Mouse (Mus musculus): Measurements from ENCODE around the gene Kbtbd12. TPM values are rescaled to one million over a fixed set of nuclear protein-coding genes. Genes with fewer than 3 reads are reported as not detected.

Kbtbd12 gene
- polyA plus RNA-seq, 1 experiment from 2014 or later, result 0.33 TPM

- peak; percentile 88 for DNase-seq
- H3K27me3 ChIP-seq (ENCODE audit: control insufficient read depth, insufficient read depth, low read length), result no peaks in the 10 kb centered on the region
- WGBS, result 21% methylated on average over 4 of the region's 4 CpGs
- no peak overlapping the region for H3K4me3 ChIP-seq (replicated peaks; ENCODE audit: low read depth, low read length)
- no peaks in the 10 kb centered on the region for H3K9me3 ChIP-seq (ENCODE audit: control insufficient read depth, low read length)
- H3K4me2 ChIP-seq (ENCODE audit: low read length), result no peak overlapping the region
- H3K9ac ChIP-seq (replicated peaks; ENCODE audit: low read length), result no peak overlapping the region
- H3K36me3 ChIP-seq (ENCODE audit: control insufficient read depth, insufficient read depth, low read length), result no peaks in the 10 kb centered on the region
- peaks cover 12% of the 10 kb centered on the region for H3K4me1 ChIP-seq (ENCODE audit: control insufficient read depth, insufficient read depth, low read length)
- no peak overlapping the region for H3K27ac ChIP-seq (replicated peaks; ENCODE audit: low read depth, low read length)
- ATAC-seq (ENCODE audit: low FRiP score, low TSS enrichment), result no peak
Observed at GRCm38 (mm10) chr6:88549137-88549814, 88.5 kb downstream of the Kbtbd12 start.

DNA sequence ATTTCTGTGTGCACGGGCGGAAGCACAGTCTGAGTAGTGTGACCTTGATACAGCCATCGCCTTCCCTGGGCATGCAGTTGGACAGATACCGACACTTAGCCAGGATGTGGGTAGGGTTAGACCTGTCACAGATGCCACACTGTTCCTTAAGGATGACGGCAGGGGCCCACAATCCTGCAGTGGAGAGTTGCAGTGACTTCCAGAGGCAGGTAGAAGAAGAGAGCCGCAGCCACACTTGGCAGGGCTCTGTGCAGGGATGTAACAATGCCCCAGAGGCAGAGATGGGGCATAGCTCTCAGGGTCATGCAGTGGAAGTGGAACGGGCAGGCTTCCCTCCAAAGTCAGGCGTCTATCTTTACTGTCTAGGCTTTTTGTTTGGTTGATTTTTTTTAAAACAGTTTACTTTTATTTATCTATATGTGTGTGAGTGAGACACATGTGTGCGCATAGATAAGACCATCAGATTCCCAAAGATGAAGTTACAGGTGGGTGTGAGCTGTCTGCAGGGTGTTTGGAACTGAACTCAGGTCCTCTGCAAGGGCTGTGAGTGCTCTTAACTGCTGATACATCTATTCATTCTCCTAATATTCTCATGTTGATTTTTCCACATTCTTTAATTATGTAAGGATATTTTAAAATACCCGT lies 89.2 kb downstream of the Kbtbd12 start:
- no peaks in the 10 kb centered on the region for H3K27me3 ChIP-seq (ENCODE audit: control insufficient read depth, insufficient read depth, low read length)
- DNase-seq (no peak), ATAC-seq (ENCODE audit: low FRiP score, low TSS enrichment) (no peak)
- H3K9ac ChIP-seq (replicated peaks; ENCODE audit: low read length), result no peak overlapping the region
- H3K27ac ChIP-seq (replicated peaks; ENCODE audit: low read depth, low read length), result no peak overlapping the region
- 87% methylated on average over 10 of the region's 10 CpGs for WGBS
- no peaks in the 10 kb centered on the region for H3K36me3 ChIP-seq (ENCODE audit: control insufficient read depth, insufficient read depth, low read length)
- no peak overlapping the region for H3K4me3 ChIP-seq (replicated peaks; ENCODE audit: low read depth, low read length)
- H3K4me1 ChIP-seq (ENCODE audit: control insufficient read depth, insufficient read depth, low read length), result peaks cover 12% of the 10 kb centered on the region
- H3K9me3 ChIP-seq (ENCODE audit: control insufficient read depth, low read length), result no peaks in the 10 kb centered on the region
- H3K4me2 ChIP-seq (ENCODE audit: low read length), result no peak overlapping the region

DNA sequence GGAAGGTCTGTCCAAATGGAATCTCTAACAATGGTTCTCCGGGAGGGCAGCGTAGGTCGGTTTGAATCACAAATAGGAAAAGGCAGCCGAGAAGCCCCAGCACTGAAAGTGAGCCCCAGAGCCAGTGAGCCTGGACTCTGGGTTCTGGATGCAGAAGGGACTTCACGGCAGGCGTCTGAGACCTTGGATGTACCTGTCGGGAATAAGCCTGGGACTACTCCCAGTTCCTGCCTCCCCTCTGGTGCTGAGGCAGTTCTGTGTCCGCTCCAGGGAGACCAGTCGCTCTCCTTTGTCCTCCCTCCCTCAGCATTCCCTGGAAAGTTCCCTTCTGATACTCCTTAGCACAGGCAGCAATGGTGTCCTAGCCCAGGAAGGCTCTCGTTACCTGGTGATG lies 92.4 kb downstream of the Kbtbd12 start:
- H3K4me2 ChIP-seq (ENCODE audit: low read length), result peak overlapping the region; percentile 28
- WGBS, result 9% methylated on average over 10 of the region's 10 CpGs
- DNase-seq (no peak), ATAC-seq (ENCODE audit: low FRiP score, low TSS enrichment) (no peak)
- peak overlapping the region; percentile 77 for H3K27ac ChIP-seq (replicated peaks; ENCODE audit: low read depth, low read length)
- no peaks in the 10 kb centered on the region for H3K27me3 ChIP-seq (ENCODE audit: control insufficient read depth, insufficient read depth, low read length)
- no peaks in the 10 kb centered on the region for H3K9me3 ChIP-seq (ENCODE audit: control insufficient read depth, low read length)
- no peaks in the 10 kb centered on the region for H3K36me3 ChIP-seq (ENCODE audit: control insufficient read depth, insufficient read depth, low read length)
- H3K4me3 ChIP-seq (replicated peaks; ENCODE audit: low read depth, low read length), result no peak overlapping the region
- peaks cover 12% of the 10 kb centered on the region for H3K4me1 ChIP-seq (ENCODE audit: control insufficient read depth, insufficient read depth, low read length)
- peak overlapping the region; percentile 34 for H3K9ac ChIP-seq (replicated peaks; ENCODE audit: low read length)

DNA sequence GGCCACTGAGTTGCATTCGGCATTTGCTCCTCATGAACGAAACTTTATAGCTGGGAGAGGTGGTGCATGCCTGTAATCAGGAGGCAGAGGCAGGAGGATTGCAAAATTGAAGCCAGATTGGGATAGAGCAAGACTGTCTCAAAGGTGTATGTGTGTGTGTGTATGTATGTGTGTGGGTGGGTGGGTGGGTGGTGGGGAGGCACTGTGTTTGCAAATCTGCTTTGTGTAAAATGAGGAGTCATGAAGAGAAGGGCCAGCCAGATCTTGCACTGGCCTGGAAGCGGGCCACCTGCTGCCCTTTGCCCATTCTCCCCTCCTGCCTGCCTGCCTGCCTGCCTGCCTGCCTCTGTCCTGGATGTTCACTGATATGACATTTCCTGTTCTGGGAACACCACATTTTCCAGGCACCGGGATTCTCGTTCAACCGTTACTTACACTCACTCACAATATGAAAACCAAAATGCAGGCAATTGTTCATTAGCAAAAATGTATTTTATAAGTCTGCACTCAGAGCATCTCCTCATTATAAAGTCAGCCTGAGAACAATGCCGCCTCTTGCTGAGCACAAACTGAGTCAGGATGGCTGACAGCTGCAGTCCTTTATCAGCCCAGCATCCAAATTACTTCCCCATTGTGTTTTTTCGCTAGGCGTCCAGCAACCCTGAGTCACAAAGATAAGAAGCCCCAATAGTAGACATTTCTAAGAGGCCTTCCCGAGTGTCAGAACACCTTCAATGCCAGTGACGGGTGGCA lies 92.9 kb downstream of the Kbtbd12 start:
- Histone ChIP-seq H3K36me3 (ENCODE audit: control insufficient read depth, insufficient read depth, low read length) (no peaks in the 10 kb centered on the region), H3K4me2 (ENCODE audit: low read length) (peak overlapping the region; percentile 28), H3K9ac (replicated peaks; ENCODE audit: low read length) (peak overlapping the region; percentile 34), H3K9me3 (ENCODE audit: control insufficient read depth, low read length) (no peaks in the 10 kb centered on the region), H3K27ac (replicated peaks; ENCODE audit: low read depth, low read length) (peak overlapping the region; percentile 77), H3K4me1 (ENCODE audit: control insufficient read depth, insufficient read depth, low read length) (peaks cover 12% of the 10 kb centered on the region), H3K27me3 (ENCODE audit: control insufficient read depth, insufficient read depth, low read length) (no peaks in the 10 kb centered on the region), H3K4me3 (replicated peaks; ENCODE audit: low read depth, low read length) (no peak overlapping the region)
- WGBS, result 21% methylated on average over 11 of the region's 11 CpGs
- ATAC-seq (ENCODE audit: low FRiP score, low TSS enrichment), result no peak
- DNase-seq, result peak; percentile 57

DNA sequence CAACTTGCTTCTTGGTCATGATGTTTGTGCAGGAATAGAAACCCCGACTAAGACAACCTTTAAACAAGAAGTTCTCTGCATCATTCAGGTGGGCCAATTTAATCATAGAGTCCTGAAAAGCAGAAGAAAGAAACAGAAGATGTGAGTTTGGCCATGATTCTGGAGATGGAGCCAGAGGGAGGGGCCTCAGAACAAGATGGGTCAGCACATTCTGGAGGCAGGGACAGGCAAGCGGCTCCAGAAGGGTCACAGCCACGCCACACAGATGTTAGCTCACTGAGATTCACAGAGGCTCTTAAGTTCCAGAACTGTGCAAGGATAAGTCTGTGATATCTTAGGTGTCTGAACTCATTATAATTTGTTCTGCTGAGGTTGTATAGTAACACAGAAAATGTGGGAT lies 93.5 kb downstream of the Kbtbd12 start:
- no peak for DNase-seq
- peaks cover 12% of the 10 kb centered on the region for H3K4me1 ChIP-seq (ENCODE audit: control insufficient read depth, insufficient read depth, low read length)
- no peaks in the 10 kb centered on the region for H3K9me3 ChIP-seq (ENCODE audit: control insufficient read depth, low read length)
- 85% methylated on average over 3 of the region's 3 CpGs for WGBS
- H3K4me2 ChIP-seq (ENCODE audit: low read length), result no peak overlapping the region
- ATAC-seq (ENCODE audit: low FRiP score, low TSS enrichment), result no peak
- no peaks in the 10 kb centered on the region for H3K36me3 ChIP-seq (ENCODE audit: control insufficient read depth, insufficient read depth, low read length)
- no peak overlapping the region for H3K9ac ChIP-seq (replicated peaks; ENCODE audit: low read length)
- H3K27me3 ChIP-seq (ENCODE audit: control insufficient read depth, insufficient read depth, low read length), result no peaks in the 10 kb centered on the region
- no peak overlapping the region for H3K4me3 ChIP-seq (replicated peaks; ENCODE audit: low read depth, low read length)
- peak overlapping the region; percentile 77; the same call in 1 of the 2 replicates for H3K27ac ChIP-seq (replicated peaks; ENCODE audit: low read depth, low read length)

GRCm38 (mm10) chr6:88540093-88540755 lies 97.5 kb downstream of the Kbtbd12 start:
- Histone ChIP-seq H3K4me1 (ENCODE audit: control insufficient read depth, insufficient read depth, low read length) (peaks cover 5% of the 10 kb centered on the region), H3K4me3 (replicated peaks; ENCODE audit: low read depth, low read length) (no peak overlapping the region), H3K27ac (replicated peaks; ENCODE audit: low read depth, low read length) (no peak overlapping the region), H3K9me3 (ENCODE audit: control insufficient read depth, low read length) (no peaks in the 10 kb centered on the region), H3K9ac (replicated peaks; ENCODE audit: low read length) (no peak overlapping the region), H3K36me3 (ENCODE audit: control insufficient read depth, insufficient read depth, low read length) (no peaks in the 10 kb centered on the region), H3K27me3 (ENCODE audit: control insufficient read depth, insufficient read depth, low read length) (no peaks in the 10 kb centered on the region), H3K4me2 (ENCODE audit: low read length) (no peak overlapping the region)
- 95% methylated on average over 2 of the region's 2 CpGs for WGBS
- no peak for DNase-seq
- ATAC-seq (ENCODE audit: low FRiP score, low TSS enrichment), result no peak

DNA sequence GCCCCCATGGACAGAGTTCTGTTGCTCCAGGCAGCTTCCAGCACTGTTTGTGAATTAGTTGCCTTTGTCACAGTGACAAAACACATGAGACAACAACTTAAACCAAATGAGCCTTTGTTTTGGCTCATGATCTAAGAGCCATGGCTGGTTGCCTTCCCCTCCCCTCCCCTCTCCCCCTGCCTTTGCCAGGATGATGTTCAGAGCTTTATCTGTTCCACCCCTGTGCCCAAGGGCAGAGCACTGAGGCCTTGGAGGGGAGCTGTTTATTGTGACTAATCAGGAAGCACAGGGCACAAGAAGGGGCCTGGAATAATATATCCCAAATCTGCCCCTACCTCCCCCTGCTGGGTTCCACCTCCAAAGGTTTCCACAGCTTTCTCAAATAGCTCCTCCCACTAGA lies 107.4 kb downstream of the Kbtbd12 start:
- Histone ChIP-seq H3K4me1 (ENCODE audit: control insufficient read depth, insufficient read depth, low read length) (no peaks in the 10 kb centered on the region), H3K4me2 (ENCODE audit: low read length) (no peak overlapping the region), H3K27ac (replicated peaks; ENCODE audit: low read depth, low read length) (no peak overlapping the region), H3K9me3 (ENCODE audit: control insufficient read depth, low read length) (no peaks in the 10 kb centered on the region), H3K4me3 (replicated peaks; ENCODE audit: low read depth, low read length) (no peak overlapping the region), H3K36me3 (ENCODE audit: control insufficient read depth, insufficient read depth, low read length) (no peaks in the 10 kb centered on the region), H3K27me3 (ENCODE audit: control insufficient read depth, insufficient read depth, low read length) (no peaks in the 10 kb centered on the region), H3K9ac (replicated peaks; ENCODE audit: low read length) (no peak overlapping the region)
- ATAC-seq (ENCODE audit: low FRiP score, low TSS enrichment) (no peak), DNase-seq (no peak)

GRCm38 (mm10) chr6:88524056-88524455 lies 113.7 kb downstream of the Kbtbd12 start:
- Histone ChIP-seq H3K27me3 (ENCODE audit: control insufficient read depth, insufficient read depth, low read length) (no peaks in the 10 kb centered on the region), H3K4me2 (ENCODE audit: low read length) (no peak overlapping the region), H3K27ac (replicated peaks; ENCODE audit: low read depth, low read length) (no peak overlapping the region), H3K9ac (replicated peaks; ENCODE audit: low read length) (no peak overlapping the region), H3K4me1 (ENCODE audit: control insufficient read depth, insufficient read depth, low read length) (peaks cover 8% of the 10 kb centered on the region), H3K4me3 (replicated peaks; ENCODE audit: low read depth, low read length) (no peak overlapping the region), H3K9me3 (ENCODE audit: control insufficient read depth, low read length) (no peaks in the 10 kb centered on the region), H3K36me3 (ENCODE audit: control insufficient read depth, insufficient read depth, low read length) (no peaks in the 10 kb centered on the region)
- ATAC-seq (ENCODE audit: low FRiP score, low TSS enrichment) (no peak), DNase-seq (no peak)
- 87% methylated on average over 4 of the region's 4 CpGs for WGBS
